Mouse (Mus musculus) thymus, adult 2 months (tissue): ENCODE results near the gene Pla2g2e.

Source experiments
- CTCF ChIP-seq: fragments of 200-500 bp; IDR thresholded peaks from 2 replicates; pipeline ENCODE4 v1.5.1; 2012; ENCODE audit warnings: mild to moderate bottlenecking, control low read depth, low read length, moderate library complexity, borderline replicate concordance; ENCODE audit not compliant: control insufficient read depth, poor library complexity, insufficient read depth; ENCODE audit errors: extremely low read depth
- POLR2A ChIP-seq: fragments of 200-500 bp; IDR thresholded peaks from 2 replicates; pipeline ENCODE4 v1.6.1; 2012; ENCODE audit warnings: mild to moderate bottlenecking, low read length, control low read depth, moderate library complexity; ENCODE audit not compliant: control insufficient read depth, poor library complexity, insufficient read depth; ENCODE audit errors: extremely low read depth

DNA sequence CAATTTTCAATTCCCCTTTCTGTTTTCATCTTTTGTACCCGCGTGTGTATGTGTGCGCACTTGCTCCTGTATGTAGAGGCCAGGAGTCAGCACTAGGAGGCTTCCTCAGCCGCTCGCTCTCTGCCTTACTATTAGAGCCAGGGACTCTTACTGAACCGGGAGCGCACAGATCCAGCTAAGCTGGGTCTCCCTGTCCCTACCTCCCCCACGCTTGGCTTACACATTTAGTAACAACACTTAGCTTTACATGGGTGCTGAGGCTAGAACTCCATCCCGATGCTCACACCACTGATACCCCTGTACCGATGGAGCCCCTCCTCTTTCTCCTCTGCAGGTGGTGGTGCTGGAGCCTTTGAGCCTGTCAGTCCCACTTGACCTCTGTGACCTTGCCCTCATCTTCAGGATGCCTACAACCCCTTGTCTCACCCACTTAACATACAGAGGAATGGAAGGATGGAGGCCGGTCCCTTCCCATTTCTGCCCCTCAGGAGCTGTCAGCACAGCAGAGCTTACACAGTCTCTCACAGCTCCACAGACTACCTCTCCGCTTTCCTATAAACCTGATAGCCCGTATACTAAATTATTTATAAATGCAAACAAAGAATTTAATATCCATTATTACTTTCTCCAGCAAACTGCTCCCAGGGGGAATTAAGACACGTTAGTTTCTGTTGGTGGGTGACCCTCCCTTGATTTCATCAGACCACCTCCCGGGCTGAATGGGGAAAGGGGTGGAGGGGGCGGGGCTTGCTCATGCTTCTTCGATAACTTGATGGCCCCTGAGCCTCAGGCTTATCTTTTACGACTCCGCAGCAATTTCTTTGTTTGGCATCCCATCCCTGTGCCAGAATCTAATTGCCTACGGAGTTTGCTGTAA is 43.8 kb downstream of the Pla2g2e start:
- TF ChIP-seq CTCF (no peak), POLR2A (no peak)
